Mouse (Mus musculus): ENCODE measurements around the gene Gm45717. TPM values are rescaled to one million over a fixed set of nuclear protein-coding genes. Genes with fewer than 3 reads are reported as not detected.

The Gm45717 gene
- total and polyA plus RNA-seq, 2 experiments from 2014 or later = not detected

GRCm38 (mm10) chr7:140942341-140942740 lies 13.4 kb downstream of the Gm45717 start:
- ATAC-seq = no peak
- no peak for DNase-seq
- Histone ChIP-seq H3K27me3 (ENCODE audit: insufficient read depth, low read length) (no peaks in the 10 kb centered on the region), H3K36me3 (ENCODE audit: insufficient read depth) (no peaks in the 10 kb centered on the region), H3K9ac (peak overlapping the region; percentile 51), H3K4me3 (ENCODE audit: low read depth, low read length) (peak overlapping the region; percentile 46; the same call in 1 of the 2 replicates), H3K4me2 (ENCODE audit: low read depth) (peak overlapping the region; percentile 60), H3K9me3 (ENCODE audit: low read length) (no peaks in the 10 kb centered on the region), H3K4me1 (ENCODE audit: insufficient read depth) (no peaks in the 10 kb centered on the region; the same call in 1 of the 2 replicates), H3K27ac (ENCODE audit: low read depth, low read length) (no peak overlapping the region)
- no peak for TF ChIP-seq CTCF (IDR thresholded peaks at IDR 0.05; ENCODE audit: low read depth)
- WGBS = 64% methylated on average over 9 of the region's 9 CpGs

GRCm38 (mm10) chr7:140941222-140942051 lies 14.3 kb downstream of the Gm45717 start, which contains the start of gene Pgghg:
TSS of gene Pgghg (plus strand) at chr7:140941391.
- H3K36me3 ChIP-seq (ENCODE audit: insufficient read depth) = no peaks in the 10 kb centered on the region
- no peaks in the 10 kb centered on the region for H3K27me3 ChIP-seq (ENCODE audit: insufficient read depth, low read length)
- 0 out of 2 replicates have a peak within 1 kb of the TSS, but pooled peaks have one; percentile 30 for H3K27ac ChIP-seq (ENCODE audit: low read depth, low read length)
- WGBS = 3% methylated on average over 33 of the region's 33 CpGs
- H3K9me3 ChIP-seq (ENCODE audit: low read length) = no peaks in the 10 kb centered on the region
- TF ChIP-seq CTCF (IDR thresholded peaks at IDR 0.05; ENCODE audit: low read depth) = peak; percentile 87
- H3K4me1 ChIP-seq (ENCODE audit: insufficient read depth) = no peaks in the 10 kb centered on the region; the same call in 1 of the 2 replicates
- peak within 1 kb of the TSS; percentile 51 for H3K9ac ChIP-seq
- ATAC-seq (peak; percentile 96), DNase-seq (peak; percentile 82)
- H3K4me2 ChIP-seq (ENCODE audit: low read depth) = peak within 1 kb of the TSS; percentile 60
- peak within 1 kb of the TSS; percentile 46 for H3K4me3 ChIP-seq (ENCODE audit: low read depth, low read length)

- WGBS = 15% methylated on average over 6 of the region's 8 CpGs
- no peak overlapping the region for H3K4me3 ChIP-seq (ENCODE audit: low read depth, low read length)
- no peak for DNase-seq
- H3K9me3 ChIP-seq (ENCODE audit: low read length) = no peaks in the 10 kb centered on the region
- no peak overlapping the region for H3K9ac ChIP-seq
- H3K36me3 ChIP-seq (ENCODE audit: insufficient read depth) = no peaks in the 10 kb centered on the region
- no peak overlapping the region for H3K4me2 ChIP-seq (ENCODE audit: low read depth)
- no peak overlapping the region for H3K27ac ChIP-seq (ENCODE audit: low read depth, low read length)
- no peaks in the 10 kb centered on the region; the same call in 1 of the 2 replicates for H3K4me1 ChIP-seq (ENCODE audit: insufficient read depth)
- no peak for TF ChIP-seq CTCF (IDR thresholded peaks at IDR 0.05; ENCODE audit: low read depth)
- ATAC-seq = no peak
- no peaks in the 10 kb centered on the region for H3K27me3 ChIP-seq (ENCODE audit: insufficient read depth, low read length)
These were observed 16.0 kb downstream of the Gm45717 start for GRCm38 (mm10) chr7:140939669-140940171.

GRCm38 (mm10) chr7:140938896-140939295 lies 16.8 kb downstream of the Gm45717 start:
- no peaks in the 10 kb centered on the region; the same call in 1 of the 2 replicates for H3K4me1 ChIP-seq (ENCODE audit: insufficient read depth)
- H3K9ac ChIP-seq = no peak overlapping the region
- no peak overlapping the region for H3K27ac ChIP-seq (ENCODE audit: low read depth, low read length)
- ATAC-seq (no peak), DNase-seq (no peak)
- H3K36me3 ChIP-seq (ENCODE audit: insufficient read depth) = no peaks in the 10 kb centered on the region
- no peak overlapping the region for H3K4me2 ChIP-seq (ENCODE audit: low read depth)
- TF ChIP-seq CTCF (IDR thresholded peaks at IDR 0.05; ENCODE audit: low read depth) = no peak
- H3K27me3 ChIP-seq (ENCODE audit: insufficient read depth, low read length) = no peaks in the 10 kb centered on the region
- no peak overlapping the region for H3K4me3 ChIP-seq (ENCODE audit: low read depth, low read length)
- no peaks in the 10 kb centered on the region for H3K9me3 ChIP-seq (ENCODE audit: low read length)
- WGBS = 26% methylated on average over 2 of the region's 2 CpGs

GRCm38 (mm10) chr7:140938436-140938835 lies 17.3 kb downstream of the Gm45717 start:
- no peak overlapping the region for H3K4me3 ChIP-seq (ENCODE audit: low read depth, low read length)
- no peak overlapping the region for H3K27ac ChIP-seq (ENCODE audit: low read depth, low read length)
- peak; percentile 23; the same call in 1 of the 2 replicates for TF ChIP-seq CTCF (IDR thresholded peaks at IDR 0.05; ENCODE audit: low read depth)
- H3K4me2 ChIP-seq (ENCODE audit: low read depth) = no peak overlapping the region
- H3K4me1 ChIP-seq (ENCODE audit: insufficient read depth) = no peaks in the 10 kb centered on the region; the same call in 1 of the 2 replicates
- DNase-seq (no peak), ATAC-seq (no peak)
- no peaks in the 10 kb centered on the region for H3K36me3 ChIP-seq (ENCODE audit: insufficient read depth)
- H3K9me3 ChIP-seq (ENCODE audit: low read length) = no peaks in the 10 kb centered on the region
- 45% methylated on average over 3 of the region's 3 CpGs for WGBS
- no peaks in the 10 kb centered on the region for H3K27me3 ChIP-seq (ENCODE audit: insufficient read depth, low read length)
- H3K9ac ChIP-seq = no peak overlapping the region

GRCm38 (mm10) chr7:140927181-140927580 lies 28.6 kb downstream of the Gm45717 start:
- 91% methylated on average over 6 of the region's 6 CpGs for WGBS
- H3K4me3 ChIP-seq (ENCODE audit: low read depth, low read length) = no peak overlapping the region
- ATAC-seq (no peak), DNase-seq (no peak)
- TF ChIP-seq CTCF (IDR thresholded peaks at IDR 0.05; ENCODE audit: low read depth) = no peak
- no peaks in the 10 kb centered on the region for H3K9me3 ChIP-seq (ENCODE audit: low read length)
- peaks cover 21% of the 10 kb centered on the region for H3K27me3 ChIP-seq (ENCODE audit: insufficient read depth, low read length)
- no peaks in the 10 kb centered on the region for H3K36me3 ChIP-seq (ENCODE audit: insufficient read depth)
- no peak overlapping the region for H3K9ac ChIP-seq
- H3K27ac ChIP-seq (ENCODE audit: low read depth, low read length) = no peak overlapping the region
- H3K4me2 ChIP-seq (ENCODE audit: low read depth) = no peak overlapping the region
- H3K4me1 ChIP-seq (ENCODE audit: insufficient read depth) = no peaks in the 10 kb centered on the region

Data from forebrain, postnatal 0 days (tissue).